Mouse (Mus musculus): ENCODE results near the gene Uqcc1. TPM values are rescaled to one million over a fixed set of nuclear protein-coding genes. Genes with fewer than 3 reads are reported as not detected.
"Not testable (repeated sequence)": the region's sequence is repeated elsewhere in the genome, so short reads cannot be mapped to it uniquely, and the experiment has no call there.

Gene Uqcc1
- polyA plus RNA-seq, 2 experiments from 2014 or later = 43.5 to 57.6 TPM

DNA sequence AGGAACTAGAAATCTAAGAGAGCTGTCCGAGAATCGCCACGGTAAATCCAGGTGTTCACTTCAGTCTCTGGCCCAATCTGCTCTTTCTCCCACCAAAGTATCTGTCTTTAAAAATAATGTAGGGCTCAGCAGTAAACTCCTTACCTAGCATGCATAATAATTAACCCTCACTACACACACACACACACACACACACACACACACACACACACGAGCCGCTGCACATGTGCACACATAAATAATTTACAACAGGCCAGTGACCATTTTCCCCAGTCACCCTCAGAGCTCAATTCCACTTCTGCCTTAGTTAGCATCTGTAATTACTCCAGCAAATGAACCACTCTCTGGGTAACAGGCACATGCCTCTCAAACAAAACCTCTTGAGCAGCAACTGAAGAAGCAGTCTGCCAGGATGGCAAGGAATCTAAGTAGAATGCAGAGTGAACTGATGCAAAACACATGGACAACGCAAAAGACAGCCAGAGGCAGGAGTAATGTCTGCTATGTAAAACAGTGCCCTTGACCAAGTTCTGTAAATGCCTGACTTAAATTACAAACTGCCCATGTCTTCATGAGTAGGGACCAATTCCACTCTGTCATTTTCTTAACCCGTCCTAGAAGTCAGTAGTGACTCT, 1.3 kb downstream of the Uqcc1 start:
- no peak for ATAC-seq

DNA sequence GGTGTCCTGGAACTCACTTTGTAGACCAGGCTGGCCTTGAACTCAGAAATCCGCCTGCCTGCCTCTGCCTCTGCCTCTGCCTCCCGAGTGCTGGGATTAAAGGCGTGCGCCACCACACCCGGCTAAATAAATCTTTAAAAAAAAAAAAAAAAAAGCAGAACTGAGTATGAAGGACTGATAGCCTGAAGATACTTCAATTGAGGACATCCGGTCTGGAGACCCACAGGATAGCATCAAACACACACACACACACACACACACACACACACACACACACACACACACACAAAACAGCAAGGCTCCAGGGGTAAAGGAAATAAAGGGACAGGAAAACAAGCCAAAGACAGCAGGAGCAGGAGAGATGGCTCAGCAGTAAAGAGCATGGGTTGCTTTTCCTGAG, 4.9 kb downstream of the Uqcc1 start:
- not testable (repeated sequence) for ATAC-seq

DNA sequence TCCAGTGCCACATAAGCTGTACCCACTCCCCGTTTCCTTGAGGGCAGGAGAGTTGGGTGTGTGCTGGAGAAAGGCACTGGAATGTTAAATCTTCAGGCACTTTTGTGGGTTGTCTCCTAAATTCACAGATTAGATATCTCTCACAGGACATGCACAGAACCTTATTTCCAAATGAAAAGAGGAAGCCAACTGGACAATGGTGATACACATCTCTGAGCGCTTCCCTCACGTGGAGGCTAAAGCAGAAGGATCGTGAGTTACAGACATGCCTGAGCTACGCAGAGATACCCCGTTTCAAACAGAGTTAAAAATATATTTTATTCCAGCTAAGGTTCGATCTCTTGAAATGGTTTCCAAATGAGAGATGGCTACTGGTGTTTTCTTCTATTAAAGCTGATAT, 7.0 kb downstream of the Uqcc1 start:
- no peak for ATAC-seq

DNA sequence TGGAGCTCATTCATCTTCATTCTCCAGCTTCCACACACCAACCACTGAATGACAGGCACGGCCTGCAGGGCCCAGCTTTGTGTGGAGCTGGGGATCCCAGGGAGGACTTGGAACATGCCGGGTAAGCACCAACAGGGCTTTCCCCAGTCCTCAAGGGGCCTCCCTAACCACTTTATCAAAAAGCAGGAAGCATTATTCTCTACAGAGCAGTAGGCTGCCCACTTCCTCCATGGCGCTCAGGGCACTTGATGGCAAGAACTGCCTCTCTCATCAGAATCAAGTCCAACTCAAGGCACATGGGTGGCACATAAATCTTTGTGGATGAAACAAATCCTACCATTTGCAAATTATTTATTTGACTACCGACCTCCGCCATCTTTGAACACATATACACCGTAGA, 15.4 kb downstream of the Uqcc1 start:
- no peak for ATAC-seq

DNA sequence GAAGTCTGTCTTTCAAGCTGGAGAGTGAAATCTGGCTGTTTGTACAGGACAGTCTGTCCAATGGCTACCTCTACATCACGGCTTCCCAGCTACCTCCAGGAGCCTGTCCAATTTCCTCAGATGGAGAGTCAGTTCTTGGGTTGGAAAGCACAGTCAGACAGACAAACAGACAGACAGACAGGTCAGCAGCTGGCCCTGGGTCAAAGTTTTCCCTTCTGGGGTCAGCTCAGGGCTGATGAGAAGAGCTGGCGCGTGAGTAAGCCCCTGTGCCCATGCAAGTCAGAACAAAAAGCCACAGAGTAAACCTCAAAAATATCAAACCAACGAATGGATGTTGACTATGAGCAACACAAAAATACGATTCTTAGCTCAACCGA, 26.5 kb downstream of the Uqcc1 start:
- no peak for ATAC-seq

DNA sequence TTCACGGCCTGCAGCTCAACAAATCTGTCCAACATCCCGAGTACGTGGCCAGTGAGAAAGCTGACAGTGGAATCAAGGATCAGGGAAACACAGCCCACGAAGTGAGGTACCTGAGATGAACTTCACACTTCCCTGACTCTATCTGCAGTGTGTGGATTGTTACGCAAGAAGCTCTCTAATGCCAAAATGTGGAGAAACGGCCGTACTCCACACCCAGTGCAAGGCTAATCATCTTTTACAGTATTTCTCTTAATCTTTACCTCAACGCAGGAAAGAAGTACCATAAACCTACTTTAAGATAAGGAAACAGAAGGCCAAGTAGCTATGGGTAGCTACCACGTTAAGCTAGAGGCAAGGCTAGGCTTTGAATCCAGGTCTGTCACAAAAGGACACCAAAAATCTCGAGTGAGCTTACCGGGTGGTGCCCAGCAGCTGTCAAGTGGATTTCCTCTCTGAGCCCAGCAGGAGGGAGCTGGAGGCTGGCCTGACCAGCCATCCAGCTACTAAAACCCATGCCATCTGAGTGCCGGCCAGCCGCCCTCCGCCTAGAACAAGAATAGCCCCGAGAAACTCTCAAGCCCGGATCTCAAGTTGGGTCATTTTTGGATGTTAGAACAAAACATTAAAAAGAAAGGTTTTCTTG, 27.0 kb downstream of the Uqcc1 start:
- ATAC-seq = no peak

DNA sequence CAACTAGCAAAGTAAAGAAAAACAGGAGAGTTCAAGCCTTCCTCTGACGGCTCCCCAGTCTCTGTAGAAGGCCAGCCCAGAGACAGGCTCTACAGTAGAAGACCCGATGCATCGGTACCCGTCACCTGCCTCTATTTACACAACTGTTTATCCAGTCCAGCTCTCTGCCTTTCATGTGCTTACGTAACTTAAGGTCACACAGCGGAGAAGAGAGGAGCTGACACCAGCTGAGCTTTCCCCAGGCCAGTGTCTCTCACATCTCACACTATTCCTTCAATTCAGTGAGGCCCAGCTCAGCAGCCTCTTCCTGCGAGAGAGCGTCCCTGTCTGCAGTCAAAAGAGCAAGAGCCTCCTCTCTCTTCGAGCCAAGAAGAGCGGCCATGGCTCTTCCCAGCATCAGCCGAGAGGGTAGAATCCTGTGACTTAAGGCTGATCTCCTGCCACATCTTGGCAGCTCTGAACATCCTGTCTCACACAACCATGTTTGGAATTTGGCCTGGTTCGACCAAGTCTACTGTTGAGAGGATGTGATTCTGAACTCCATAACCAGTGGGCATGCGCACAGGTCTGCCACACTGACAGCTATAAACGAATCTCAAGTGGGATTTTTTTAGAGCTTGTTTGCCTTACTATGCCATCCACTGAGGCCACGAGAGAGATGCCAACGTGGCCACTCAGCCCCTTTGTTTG, 34.9 kb downstream of the Uqcc1 start:
- no peak for ATAC-seq

DNA sequence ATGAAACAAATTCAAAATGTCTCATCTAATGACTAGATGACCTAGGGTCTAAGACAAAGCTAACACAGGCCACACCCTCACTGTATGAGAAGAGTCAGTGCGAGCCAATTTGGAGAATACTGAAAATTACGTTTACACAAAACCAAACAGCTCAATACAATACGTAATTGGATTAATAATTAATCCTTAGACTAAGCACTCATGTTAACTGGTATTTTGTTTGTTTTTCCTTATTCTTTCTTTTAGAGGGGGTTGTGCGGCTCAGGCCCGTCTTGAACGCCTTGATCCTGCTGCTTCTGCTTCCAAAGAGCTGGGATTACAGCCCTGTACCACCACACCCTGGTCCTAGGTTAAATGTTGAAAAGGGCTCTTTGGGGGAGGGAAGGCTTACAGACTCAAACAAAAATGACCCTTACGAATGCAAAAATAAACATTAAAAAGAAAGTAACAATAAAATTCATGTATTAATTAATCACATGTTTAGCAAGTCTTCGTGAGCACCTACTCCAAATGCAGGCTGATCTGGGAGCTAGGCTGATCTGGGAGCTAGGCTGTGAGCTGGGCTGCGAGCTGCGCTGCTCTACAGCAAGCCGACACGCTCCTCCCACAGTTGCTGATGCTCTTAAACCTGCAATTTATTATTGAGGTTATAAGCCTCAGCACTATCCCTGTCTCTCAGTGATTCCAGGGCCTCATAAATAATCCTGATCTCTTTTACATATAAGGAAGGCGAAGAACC, 35.6 kb downstream of the Uqcc1 start:
- ATAC-seq = no peak

DNA sequence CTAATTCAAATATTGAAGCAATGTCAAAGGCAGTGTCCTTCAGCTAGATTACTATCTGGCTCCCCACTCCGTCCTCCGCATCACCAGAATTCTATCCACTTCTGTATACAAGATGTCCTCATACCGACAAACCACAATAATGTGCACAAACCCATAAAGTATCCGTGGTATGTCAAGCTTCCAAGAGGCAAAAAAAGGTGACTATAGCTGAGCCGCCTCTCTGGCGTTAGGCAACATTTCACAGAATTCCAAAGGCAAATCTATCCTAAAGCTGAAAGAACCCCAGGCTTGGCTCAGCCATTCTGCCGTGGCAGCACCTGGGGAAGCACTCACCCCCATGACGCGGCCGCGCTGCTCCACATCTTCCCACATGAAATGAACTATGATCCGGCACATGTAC, 43.3 kb downstream of the Uqcc1 start:
- no peak for ATAC-seq

DNA sequence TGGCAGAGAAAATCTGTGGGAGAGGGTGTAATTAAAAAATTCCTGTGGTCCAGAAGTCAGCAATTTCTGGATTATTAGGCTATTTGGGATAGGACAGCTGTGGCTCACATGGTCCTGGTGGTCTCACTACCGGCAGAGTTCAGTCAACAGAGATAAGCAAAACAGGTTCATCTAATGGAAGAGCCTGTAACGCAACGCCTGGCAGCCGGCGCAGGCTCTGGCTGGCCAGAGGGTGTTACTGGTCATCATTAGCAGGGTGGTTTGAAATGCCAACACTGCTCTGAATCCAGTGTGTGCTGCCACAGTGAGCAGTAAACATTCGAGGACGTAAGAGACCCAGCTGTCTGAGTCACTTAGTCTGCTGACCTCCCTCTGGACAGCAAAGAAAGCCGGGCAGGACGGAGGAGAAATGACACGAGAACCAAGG, 44.8 kb downstream of the Uqcc1 start:
- ATAC-seq = no peak

DNA sequence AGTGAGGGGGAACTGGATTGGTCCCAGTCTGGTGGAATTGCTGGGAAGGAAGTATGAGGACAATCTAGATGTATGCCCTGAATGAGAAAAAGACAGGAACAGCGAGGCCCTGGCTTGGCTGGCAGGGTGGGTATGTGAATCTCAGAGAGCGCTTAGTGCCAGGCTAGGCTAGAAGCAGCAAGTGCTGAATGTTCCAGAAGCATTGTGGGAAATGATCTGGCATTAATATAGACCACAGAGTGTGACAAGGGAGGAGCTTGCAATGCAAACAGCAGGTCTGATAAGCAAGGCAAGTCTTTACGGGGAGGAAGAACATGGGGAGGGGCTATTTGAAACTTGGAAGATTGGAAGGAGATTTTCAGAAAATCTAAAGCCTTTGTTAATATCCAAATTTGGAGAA, 48.0 kb downstream of the Uqcc1 start:
- no peak for ATAC-seq

DNA sequence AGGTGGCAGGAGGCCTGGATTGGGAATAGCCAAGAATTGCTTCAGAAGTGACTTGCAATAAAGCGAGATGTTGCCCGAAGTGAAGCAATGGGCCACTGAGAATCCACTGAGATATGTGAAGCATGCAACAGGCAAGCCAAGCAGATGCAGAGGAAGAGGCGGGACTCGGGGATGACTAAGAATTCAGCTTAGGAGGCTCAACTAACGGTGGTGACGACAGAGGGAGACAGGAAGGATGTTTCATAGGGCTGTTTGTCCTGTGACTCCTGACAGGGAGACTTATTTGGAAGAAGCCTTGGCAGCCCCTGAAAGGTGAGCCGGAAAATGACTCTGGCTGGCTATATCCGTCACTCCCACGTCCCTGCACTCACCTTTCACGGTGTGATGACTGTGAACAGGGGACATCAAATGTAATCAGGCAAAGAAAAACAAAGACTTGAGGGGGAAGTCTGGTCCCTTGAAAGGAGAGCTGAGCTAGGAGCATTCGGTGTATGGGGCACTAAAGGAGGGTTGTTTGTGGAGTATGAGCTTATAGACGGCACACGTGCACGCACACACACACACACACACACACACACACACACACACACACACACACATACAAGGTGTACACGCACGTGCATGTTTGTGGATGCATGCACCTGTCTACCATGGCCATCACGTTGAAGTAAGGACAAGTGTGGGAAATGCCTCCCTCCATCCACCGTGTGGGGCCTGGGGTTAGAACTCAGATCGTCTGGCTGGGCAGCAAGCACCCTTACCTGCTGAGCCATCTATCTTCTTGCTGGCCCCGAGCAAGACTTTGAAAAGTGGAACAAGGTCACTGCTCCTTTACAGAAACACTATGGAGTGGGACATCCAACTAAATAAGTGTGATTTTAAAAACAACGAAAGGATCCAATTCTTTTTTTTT, 50.9 kb downstream of the Uqcc1 start:
- ATAC-seq = no peak

DNA sequence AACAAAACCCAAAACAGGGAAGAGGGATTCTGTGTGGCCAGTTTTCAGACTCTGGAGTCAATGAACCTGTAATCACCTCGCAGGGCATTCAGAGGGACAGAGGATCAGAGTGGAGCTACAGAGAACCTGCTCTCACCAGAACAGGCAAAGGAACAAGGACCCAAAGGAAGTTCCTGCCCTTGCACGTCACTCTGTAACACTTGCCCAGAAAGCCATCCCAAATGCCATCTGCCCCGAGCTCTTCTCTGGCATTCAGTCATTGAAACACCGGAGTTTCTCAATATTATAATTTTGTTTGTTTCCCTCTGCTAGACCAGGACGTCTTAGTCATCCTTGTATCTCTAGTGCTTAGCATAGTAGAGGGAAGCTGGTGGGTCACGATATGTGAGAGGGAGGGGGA, 56.5 kb downstream of the Uqcc1 start:
- no peak for ATAC-seq

DNA sequence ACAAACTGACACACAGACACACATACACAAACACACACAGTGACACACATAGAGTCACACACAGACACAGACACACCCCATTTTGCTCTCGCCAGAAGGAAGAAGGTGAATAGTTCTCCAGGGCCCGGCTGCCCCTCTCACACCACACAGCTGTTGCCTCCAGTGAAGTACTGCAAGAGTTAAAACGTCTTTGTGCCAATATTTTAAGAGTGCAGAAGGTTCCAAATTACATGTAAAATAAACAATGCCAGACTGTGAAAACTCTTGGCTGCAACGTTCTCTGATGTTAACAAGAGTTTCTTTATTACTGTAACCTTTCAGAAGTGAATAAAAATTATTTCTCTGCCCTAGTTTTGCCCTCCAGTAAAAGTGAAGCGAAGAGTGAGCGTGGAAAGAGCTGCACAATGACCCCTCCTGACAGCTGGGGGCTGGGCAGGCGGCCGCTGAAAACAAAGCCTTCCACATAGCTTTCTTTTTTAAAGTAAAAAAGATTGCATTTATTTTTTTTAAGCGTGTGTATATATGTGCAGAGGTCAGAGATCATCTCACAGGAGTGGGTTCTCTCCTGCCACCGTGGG, 57.1 kb downstream of the Uqcc1 start:
- ATAC-seq = no peak

DNA sequence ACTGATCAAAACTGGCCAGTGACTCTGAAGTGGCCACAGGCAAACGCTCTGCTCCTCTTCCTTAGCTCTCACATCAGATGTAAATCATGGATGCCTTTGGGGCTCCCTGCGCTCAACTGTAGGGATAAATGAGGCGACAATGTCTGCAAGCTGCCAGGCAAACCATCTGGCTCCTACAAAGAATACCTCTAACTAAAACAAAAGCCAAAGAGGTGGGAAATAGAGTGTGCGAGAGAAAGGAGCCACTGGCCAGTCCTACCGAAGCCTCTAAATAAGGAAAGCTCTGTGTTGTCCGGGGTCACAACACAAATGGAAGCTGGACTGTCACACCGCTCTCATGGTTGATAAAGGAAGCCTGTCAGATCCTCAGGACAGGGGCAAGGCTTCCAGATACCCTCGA, 57.6 kb downstream of the Uqcc1 start:
- ATAC-seq = no peak

DNA sequence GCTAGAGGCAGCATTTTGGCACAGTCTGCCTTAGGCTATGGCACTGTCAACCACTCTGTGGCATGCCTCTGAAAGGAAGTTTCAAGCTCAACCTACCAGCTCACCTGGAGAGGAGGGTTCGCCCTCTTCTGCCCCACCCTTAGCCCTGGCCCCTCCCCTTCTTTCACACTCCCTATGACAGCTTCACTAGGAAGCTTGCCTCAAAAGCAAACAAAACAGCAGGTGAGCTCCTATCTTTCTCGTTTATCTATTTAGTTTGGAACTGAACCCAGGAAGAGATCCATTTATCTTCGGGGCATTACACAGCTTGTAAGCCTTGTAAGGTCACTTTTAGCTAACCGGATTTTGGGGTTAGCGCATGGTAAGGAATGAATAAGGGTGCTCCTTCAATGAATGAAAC, 60.3 kb downstream of the Uqcc1 start:
- no peak for ATAC-seq

DNA sequence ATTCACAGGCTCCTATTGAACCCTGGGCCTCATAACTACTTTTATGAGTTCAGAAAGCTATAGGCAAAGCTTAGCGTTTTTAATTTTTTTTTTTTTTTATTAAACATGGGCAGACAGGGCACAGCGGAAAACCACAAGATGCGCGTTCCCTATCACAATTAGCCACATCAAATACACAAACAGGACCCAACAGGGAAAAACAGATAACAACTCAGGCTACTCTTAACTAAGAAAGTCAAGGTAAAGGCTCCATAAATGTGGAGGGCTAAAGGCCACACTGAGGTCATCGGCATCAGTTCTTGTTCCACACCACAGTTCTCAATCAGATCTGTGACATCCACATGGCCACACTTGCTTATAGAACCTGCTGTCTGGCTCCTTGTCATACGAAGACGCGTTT, 61.8 kb downstream of the Uqcc1 start:
- ATAC-seq = no peak

DNA sequence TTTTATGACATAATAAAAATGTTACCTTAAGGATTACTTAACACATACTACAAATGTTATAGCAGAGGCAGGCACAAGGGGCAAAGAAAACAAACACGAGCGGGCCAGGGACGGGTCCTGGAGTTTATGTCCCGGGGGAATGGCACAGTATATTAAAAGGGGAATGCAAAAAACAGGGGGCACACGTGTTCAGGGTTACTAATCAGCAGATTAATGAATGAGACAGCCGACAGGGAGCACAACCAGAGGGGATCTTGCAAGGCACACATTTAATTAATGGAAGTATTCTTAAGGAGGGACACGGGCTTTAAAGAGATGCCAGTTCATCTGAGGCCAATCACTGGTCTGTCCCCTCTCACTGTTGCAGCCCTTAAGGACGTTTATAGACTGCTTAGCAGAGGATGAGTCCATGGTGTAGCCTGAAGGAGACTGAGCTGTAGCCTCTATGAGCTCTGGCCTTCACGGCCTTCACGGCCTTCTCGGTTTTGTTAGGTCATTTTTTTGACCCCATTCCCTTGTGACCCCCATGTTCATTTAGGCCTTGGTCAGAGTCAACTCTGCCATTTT, 66.7 kb downstream of the Uqcc1 start:
- ATAC-seq = no peak

DNA sequence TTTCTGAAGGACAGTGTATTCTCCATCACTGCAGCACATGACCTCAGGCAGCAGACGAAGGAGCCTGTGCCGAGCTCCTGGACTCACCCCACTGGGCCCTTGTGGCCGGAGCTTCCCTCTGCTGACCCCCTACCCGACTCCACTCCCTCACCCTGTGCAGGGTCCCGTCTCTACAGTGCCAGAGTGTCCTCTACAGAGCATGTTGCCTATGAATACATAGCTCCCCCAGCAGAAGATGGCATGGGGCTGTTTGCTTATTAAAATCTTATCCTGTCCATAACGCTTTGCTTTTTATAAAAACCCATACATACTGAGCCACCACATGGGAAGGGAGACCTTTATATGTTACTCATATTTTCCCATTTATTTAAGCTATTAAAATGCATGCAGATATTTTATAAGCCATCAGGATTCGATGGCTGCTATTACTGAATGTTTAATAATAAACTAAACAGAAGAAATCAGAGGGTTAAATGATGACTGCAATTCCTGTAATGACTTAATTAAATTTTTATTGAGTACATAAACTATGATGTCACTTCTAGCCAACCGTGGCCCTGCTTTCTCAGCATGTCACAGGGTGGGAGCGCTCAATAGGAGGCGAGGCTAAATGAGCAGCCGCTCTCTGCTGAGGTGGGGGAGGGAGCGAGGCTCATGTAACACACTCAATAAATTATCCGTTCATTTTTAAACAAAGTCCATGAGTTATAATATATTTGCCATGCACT, 67.4 kb downstream of the Uqcc1 start:
- no peak for ATAC-seq

DNA sequence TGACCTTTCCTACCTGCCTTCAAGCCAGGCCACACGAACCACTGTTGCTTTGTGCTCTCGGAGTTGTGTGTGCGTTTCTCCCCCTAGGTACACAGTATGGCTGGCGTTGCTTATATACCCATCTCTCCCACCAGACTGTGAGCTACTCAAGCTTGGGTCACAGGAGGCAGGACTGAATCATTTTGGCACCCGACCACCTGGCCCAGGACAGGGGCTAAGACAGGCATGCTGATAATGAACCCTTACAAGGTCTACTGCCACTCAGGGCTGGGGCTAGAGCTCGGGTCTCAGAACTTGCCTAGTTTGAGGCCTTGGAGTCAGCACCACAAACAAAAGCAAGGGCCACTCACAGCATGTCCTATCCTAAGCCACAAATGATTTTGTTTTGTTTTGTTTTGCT, 68.5 kb downstream of the Uqcc1 start:
- no peak for ATAC-seq

DNA sequence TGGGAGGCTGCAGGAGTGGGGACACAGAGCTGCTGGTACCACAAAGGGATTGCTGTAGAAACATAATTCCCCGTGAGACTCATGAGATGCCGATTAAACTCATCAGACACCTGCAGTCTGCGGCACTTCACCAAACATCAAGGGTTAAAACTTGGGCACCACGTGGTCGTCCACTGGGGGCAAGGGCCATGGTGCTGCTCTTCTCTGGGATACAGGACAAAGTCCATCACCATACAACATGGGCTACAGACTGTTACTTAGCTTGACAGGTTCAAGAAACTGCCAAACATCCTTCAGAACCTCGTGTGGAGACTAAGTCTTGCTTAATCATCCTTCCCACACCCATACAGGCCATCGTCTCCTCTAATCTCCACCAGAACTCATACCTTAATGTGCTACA, 70.0 kb downstream of the Uqcc1 start:
- ATAC-seq = no peak
